Mouse (Mus musculus): ENCODE data around the gene Atf5.

The Atf5 gene

DNA sequence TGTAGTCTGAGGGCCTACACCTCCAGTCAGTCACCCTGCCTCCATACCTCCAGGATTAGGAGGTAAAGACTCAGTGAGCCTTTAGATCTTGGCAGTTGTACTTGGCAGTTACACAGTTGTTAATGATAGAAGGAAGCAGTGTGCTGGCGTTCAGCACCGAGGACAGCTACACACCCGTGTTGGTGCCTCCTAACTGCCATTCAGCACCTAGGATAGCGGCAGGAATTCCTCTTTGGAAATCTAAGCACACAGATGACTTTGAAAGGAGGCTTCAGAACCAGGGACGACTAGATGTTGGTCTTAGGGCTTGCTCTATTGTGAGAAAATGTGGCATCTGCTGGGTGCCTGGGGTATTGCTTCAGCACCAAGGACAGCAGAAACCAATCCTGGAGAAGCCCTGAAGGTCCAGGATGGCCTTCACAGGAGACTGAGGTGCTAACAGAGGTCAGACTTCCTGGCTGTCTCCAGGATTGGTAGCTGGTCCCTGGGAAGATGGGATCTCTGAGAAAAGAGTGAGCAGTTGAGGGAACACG lies 46.3 kb downstream of the Atf5 start:
- DNase-seq (ENCODE audit: low read depth, low spot score): peak; percentile 84

DNA sequence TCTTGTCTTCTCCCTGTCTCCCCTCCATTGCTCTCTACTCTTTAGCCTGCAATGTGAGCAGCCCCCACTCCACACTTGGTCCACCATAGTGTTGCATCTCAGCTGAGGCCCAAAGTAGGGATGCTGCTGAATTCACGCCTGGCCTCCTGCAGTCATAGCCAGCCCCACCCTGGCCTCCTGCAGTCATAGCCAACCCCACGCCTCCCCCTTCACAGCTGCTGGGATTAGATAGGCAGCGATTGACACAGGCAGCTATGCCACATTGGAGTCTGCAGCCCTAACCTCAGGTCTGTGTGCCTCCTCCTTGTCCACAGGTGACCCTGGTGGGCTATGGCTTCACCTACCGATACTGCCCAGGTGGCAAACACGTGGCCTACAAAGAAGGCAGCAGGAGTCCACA lies 48.3 kb downstream of the Atf5 start:
- no peak for DNase-seq (ENCODE audit: low read depth, low spot score)
